Mouse (Mus musculus) ES-Bruce4 (cell line): ENCODE measurements around the gene Fkbp1b. TPM values are rescaled to one million over a fixed set of nuclear protein-coding genes. Genes with fewer than 3 reads are reported as not detected.
"Not testable (repeated sequence)": the region's sequence is repeated elsewhere in the genome, so short reads cannot be mapped to it uniquely, and the experiment has no call there.

Source experiments
- H3K27ac ChIP-seq: 2 replicates; pipeline ENCODE4 v1.5.1; 2012; ENCODE audit warnings: low read length, inconsistent platforms; ENCODE audit not compliant: insufficient read depth
- H3K27me3 ChIP-seq: 2 replicates; pipeline ENCODE4 v1.6.1; 2012; ENCODE audit warnings: mild to moderate bottlenecking, low read length, inconsistent platforms; ENCODE audit not compliant: control insufficient read depth, poor library complexity, insufficient read depth, severe bottlenecking
- H3K36me3 ChIP-seq: 2 replicates; pipeline ENCODE4 v1.6.1; 2012; ENCODE audit warnings: inconsistent platforms, mild to moderate bottlenecking, low read length, moderate library complexity; ENCODE audit not compliant: control insufficient read depth, poor library complexity, insufficient read depth, severe bottlenecking
- H3K4me1 ChIP-seq: one replicate; pipeline ENCODE4 v1.8.1; 2011; ENCODE audit warnings: low read length; ENCODE audit not compliant: control insufficient read depth, insufficient read depth
- H3K4me3 ChIP-seq: 2 replicates; pipeline ENCODE4 v1.5.1; 2011; ENCODE audit warnings: low read depth, mild to moderate bottlenecking, low read length
- H3K9ac ChIP-seq: 2 replicates; pipeline ENCODE4 v1.6.1; 2012; ENCODE audit warnings: low read depth, mild to moderate bottlenecking, inconsistent platforms; ENCODE audit not compliant: poor library complexity, severe bottlenecking
- H3K9me3 ChIP-seq: replicated peaks from 2 replicates; pipeline ENCODE4 v1.6.1; 2012; ENCODE audit warnings: mild to moderate bottlenecking, low read length, inconsistent platforms; ENCODE audit not compliant: control insufficient read depth, poor library complexity, insufficient read depth, severe bottlenecking
- CTCF ChIP-seq: IDR thresholded peaks from one replicate; pipeline ENCODE4 v1.8.1; 2011; ENCODE audit warnings: low read depth, low read length
- EP300 ChIP-seq: IDR thresholded peaks from 2 replicates; pipeline ENCODE4 v1.6.1; 2011; ENCODE audit warnings: low read depth, low read length; ENCODE audit not compliant: insufficient read depth
- POLR2A ChIP-seq: IDR thresholded peaks from one replicate; pipeline ENCODE4 v1.8.1; 2011; ENCODE audit warnings: low read length; ENCODE audit not compliant: insufficient read depth
- polyA plus RNA-seq: library from polyadenylated mRNA; stranded (reverse); fragments of >200 nt; gene quantifications from 2 replicates; pipeline ENCODE4 v1.2.4, GENCODE M21; 2011; ENCODE audit warnings: low read depth; ENCODE audit not compliant: missing spikeins, insufficient read depth, insufficient read length

The Fkbp1b gene
- 17.3 and 17.8 TPM in 2 replicates for polyA plus RNA-seq

DNA sequence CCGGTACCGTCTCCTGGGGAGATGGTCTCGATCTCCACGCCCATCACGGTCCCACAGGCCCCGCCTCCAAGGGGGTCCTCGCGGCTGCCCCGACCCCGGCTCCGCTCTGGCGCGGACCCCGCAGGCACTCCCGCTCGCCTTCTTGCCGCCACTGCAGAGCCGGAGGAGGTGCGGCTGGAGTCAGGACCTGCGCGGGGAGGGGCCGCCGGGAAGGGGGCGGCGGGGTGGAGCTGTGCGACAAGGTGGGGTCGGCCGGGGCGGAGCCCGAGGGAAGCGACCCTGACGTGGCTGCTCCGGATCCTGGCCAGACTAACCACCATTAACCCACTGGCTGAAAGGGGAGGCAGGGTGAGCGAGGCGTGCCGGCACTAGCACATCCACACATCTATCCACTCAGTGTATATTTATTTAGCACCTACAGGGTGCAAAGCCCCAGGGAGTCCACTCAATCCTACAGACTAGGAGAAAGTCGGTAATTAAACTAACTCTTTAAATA is at the start of gene Fkbp1b:
Gene Fkbp1b, minus strand, starts transcription at position 200 of the 496 bp plus-strand sequence.
- no peak within 1 kb of the TSS for H3K27ac ChIP-seq

GRCm38 (mm10) chr12:4889891-4890290 is 48.5 kb upstream of the Fkbp1b start:
- H3K36me3 ChIP-seq, result peaks cover 47% of the 10 kb centered on the region
- H3K27me3 ChIP-seq, result no peaks in the 10 kb centered on the region
- no peaks in the 10 kb centered on the region for H3K4me1 ChIP-seq
- no peak overlapping the region for H3K9ac ChIP-seq
- no peaks in the 10 kb centered on the region for H3K9me3 ChIP-seq
- TF ChIP-seq EP300, result no peak
- no peak for TF ChIP-seq POLR2A
- H3K4me3 ChIP-seq, result no peak overlapping the region
- no peak overlapping the region for H3K27ac ChIP-seq

More for the DNA sequence above, at the start of gene Fkbp1b:
- H3K4me3 ChIP-seq, result peak within 1 kb of the TSS; percentile 72
- H3K4me1 ChIP-seq, result no peaks in the 10 kb centered on the region
- H3K27me3 ChIP-seq, result no peaks in the 10 kb centered on the region
- peak within 1 kb of the TSS; percentile 66 for H3K9ac ChIP-seq
- H3K9me3 ChIP-seq, result no peaks in the 10 kb centered on the region
- TF ChIP-seq EP300, result no peak
- TF ChIP-seq CTCF, result no peak
- peak; percentile 68 for TF ChIP-seq POLR2A
- H3K36me3 ChIP-seq, result no peaks in the 10 kb centered on the region

GRCm38 (mm10) chr12:4889251-4889650 is 47.9 kb upstream of the Fkbp1b start:
- Histone ChIP-seq H3K36me3 (peaks cover 51% of the 10 kb centered on the region), H3K9ac (no peak overlapping the region), H3K4me3 (no peak overlapping the region), H3K4me1 (no peaks in the 10 kb centered on the region), H3K9me3 (no peaks in the 10 kb centered on the region), H3K27ac (no peak overlapping the region), H3K27me3 (no peaks in the 10 kb centered on the region)
- TF ChIP-seq POLR2A, result no peak
- TF ChIP-seq EP300, result no peak
- TF ChIP-seq CTCF, result no peak

DNA sequence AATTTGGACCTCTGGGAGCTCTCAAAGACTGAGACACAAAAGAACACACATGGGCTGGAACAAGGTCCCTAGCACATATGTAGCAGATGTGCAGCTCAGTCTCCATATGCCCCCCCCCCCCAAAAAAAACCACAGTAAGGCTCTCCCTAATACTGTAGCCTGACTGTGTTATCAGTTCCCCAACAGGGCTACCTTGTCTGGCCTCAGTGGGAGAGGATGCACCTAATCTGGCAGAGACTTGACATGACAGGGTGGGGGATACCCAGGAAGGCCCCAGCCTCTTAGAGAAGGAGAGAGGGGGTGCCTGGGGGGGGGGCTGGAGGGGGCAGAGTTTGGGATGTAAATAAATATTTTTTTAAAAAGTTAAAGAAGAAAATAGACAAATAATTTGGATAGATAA is 47.3 kb upstream of the Fkbp1b start:
- Histone ChIP-seq H3K36me3 (peaks cover 47% of the 10 kb centered on the region), H3K4me1 (no peaks in the 10 kb centered on the region)

DNA sequence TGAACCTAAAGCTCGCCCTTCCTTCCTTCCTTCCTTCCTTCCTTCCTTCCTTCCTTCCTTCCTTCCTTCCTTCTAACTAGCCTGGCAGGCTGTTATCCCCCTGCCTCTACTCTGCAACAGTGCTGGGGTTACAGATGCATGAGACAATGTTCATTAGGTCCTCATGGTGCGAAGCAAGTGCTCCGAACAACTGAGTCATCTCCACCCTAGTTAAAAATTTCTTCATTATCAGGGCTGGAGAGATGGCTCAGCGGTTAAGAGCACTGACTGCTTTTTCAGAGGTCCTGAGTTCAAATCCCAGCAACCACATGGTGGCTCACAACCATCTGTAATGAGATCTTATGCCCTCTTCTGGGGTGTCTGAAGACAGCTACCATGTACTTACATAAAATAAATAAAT is 45.2 kb upstream of the Fkbp1b start:
- peaks cover 39% of the 10 kb centered on the region for H3K36me3 ChIP-seq
- H3K9ac ChIP-seq, H3K4me1 ChIP-seq, H3K9me3 ChIP-seq, H3K27ac ChIP-seq, H3K4me3 ChIP-seq, H3K27me3 ChIP-seq: not testable (repeated sequence)

More for the DNA sequence above, 47.3 kb upstream of the Fkbp1b start:
- no peak overlapping the region for H3K9ac ChIP-seq
- H3K27ac ChIP-seq, result no peak overlapping the region
- no peak overlapping the region for H3K4me3 ChIP-seq
- no peaks in the 10 kb centered on the region for H3K27me3 ChIP-seq
- H3K9me3 ChIP-seq, result no peaks in the 10 kb centered on the region
- TF ChIP-seq EP300 (no peak), POLR2A (no peak), CTCF (no peak)

DNA sequence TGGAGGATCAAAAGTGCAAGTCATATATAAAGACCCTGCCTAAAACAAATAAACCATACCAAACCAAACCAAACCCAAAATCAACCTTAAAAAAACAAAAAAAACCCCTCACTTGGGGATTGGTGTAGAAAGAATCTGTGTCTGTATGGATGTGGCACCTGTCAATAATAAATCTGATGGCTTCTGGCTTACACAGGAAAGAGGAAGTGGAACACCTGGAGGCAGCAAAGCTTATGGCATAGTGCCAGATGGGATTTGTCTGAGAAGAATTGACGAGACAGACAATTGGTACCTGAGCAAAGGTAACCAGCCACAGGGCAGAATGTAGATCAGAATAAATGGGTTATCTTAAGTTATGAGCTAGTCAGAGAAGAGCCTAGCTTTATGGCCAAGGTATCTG is 43.7 kb upstream of the Fkbp1b start:
- Histone ChIP-seq H3K4me3 (no peak overlapping the region), H3K27ac (no peak overlapping the region), H3K9ac (no peak overlapping the region), H3K27me3 (no peaks in the 10 kb centered on the region), H3K4me1 (no peaks in the 10 kb centered on the region), H3K36me3 (peaks cover 40% of the 10 kb centered on the region), H3K9me3 (no peaks in the 10 kb centered on the region)
- TF ChIP-seq POLR2A, result no peak
- no peak for TF ChIP-seq CTCF
- TF ChIP-seq EP300, result no peak
